Mouse (Mus musculus) adrenal gland, postnatal 4 days (tissue): ENCODE data around the gene Wnt7a. TPM values are rescaled to one million over a fixed set of nuclear protein-coding genes. Genes with fewer than 3 reads are reported as not detected.

ENCODE experiments used
- DNase-seq, 2 experiments: peaks; one replicate each; pipeline ENCODE4 v3.0.0; 2021 to 2022; ENCODE audit warnings: low spot score in 2 of 2, mixed read lengths in 2 of 2
- long read RNA-seq, 2 experiments: library from polyadenylated mRNA; stranded (forward); transcript quantifications; one replicate each; pipeline ENCODE4 v2.0.0; 2021
- total RNA-seq, 2 experiments: library from RNA; stranded (reverse); gene quantifications; 2 replicates each; pipeline ENCODE4 v1.2.3; 2021

The Wnt7a gene
- total RNA-seq = under 1 TPM; 0.08 to 0.34 TPM
- long read RNA-seq, experiment 1 = 0 reads
- long read RNA-seq, experiment 2 = 0 reads

- no peak for DNase-seq
Measured at GRCm38 (mm10) chr6:91410961-91411368, at the start of gene Wnt7a. TSS of gene Wnt7a (minus strand) at chr6:91411363.

DNA sequence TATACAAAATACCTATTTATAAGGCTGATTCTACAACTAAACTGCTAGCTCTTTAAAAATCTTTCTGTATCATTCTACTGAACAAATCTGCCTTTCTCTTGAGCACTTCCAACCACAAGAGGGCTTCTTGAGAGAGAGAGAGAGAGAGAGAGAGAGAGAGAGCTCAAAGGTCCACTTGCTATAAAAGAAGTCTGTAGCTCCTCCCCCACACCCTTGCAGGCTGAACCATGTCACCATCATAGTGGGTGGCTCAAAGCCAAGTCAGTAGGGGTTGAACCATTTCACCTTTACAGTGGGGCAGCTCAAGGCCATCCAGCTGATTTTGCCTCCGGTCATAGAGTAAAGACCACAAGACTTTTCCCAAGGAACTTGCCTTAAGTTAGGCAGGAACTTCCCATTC is 48.3 kb upstream of the Wnt7a start:
- DNase-seq = no peak

GRCm38 (mm10) chr6:91454546-91454945 is 43.4 kb upstream of the Wnt7a start:
- no peak for DNase-seq

DNA sequence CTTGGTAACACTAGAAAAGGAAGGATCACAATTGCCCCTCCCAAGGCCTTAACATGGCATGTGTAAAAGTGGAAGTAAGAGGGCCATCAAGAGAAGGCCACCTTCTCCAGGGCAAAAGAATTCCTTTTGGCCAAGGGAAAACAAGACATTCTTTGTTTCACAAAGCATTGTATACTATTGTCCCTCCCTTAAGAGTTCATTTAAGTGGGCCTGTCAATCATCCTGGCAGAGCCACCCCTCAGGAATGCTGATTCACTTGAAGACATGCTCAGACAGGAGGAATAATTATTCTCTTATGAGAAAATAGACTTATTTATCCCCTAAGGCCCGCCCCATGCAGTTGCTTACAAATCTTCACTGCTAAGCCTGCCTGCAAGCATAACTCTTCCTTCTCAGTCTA is 40.9 kb upstream of the Wnt7a start:
- no peak for DNase-seq

DNA sequence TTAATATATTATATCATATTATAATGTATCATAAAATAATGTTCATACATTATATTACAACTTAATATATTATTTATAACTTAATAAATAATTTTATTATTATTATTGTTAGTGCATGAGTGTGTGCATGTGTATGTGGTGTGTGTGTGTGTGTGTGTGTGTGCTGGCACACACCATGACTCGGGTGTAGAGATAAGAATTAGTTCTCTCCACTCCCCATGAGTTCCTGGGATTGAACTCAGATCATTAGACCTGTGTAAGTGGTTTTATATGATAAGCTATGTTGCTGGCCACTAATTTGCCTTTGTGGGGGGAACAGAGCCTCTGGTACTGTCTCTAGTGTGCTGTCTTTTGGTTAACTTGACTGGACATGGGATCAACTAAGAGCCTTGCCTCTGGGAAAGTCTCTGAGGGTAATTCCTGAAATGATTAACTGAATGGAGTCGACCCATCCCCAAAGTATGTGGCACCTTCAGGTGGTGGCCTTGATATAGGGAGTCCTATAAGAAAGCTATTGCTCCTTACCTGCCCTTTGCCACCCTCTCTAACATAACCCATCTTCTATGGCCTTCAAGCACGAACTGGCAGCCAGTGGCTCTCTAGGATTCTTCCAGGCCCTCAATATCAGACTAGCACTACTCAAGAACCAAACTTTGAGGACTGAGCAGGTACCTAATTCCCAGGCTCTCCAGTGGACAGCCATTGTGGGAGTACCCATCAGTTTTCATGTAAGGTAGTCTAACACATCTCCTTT is 38.5 kb upstream of the Wnt7a start:
- no peak for DNase-seq

DNA sequence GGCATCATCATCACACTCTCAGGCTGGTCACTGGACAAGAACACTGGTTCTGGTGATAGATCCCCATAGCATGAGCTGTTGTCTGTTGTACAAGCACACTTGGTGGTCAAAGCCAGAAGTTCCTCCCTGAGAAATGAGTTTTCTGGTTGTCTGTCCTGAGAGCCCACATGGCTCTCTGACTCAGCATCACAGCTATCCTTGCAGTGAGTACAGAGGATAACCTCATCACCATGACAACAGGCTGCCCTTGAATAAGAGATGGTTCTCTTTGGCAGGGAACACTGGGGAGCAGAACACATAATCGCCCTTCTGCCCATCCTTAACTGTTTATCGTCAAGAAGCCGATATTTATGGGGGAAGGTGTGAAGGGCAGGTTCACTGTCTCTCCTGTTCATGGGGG is 34.2 kb upstream of the Wnt7a start:
- no peak for DNase-seq

- no peak for DNase-seq
Measured at GRCm38 (mm10) chr6:91441145-91441662, 30.0 kb upstream of the Wnt7a start.

GRCm38 (mm10) chr6:91440474-91441144 is 29.4 kb upstream of the Wnt7a start:
- DNase-seq = peak; percentile 87 to 89

DNA sequence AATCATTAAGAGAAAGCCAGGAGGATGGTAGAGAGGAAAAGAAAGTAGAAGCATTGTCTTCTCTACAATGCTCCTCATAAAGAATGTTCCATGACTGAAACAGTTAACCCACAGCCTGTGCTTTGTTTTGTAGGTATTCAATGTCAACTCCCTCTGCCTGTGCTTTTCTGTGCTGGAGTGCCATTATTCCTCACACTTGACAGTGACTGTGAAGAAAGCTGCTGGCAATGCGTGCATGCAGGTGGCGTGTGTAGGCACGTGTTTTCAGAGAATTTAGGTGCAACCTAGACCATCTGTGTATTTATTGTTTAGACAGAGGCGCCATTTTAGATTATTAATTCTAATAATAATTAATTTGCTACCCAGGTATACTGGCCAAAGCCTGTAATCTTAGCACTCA is 13.0 kb upstream of the Wnt7a start:
- no peak for DNase-seq

DNA sequence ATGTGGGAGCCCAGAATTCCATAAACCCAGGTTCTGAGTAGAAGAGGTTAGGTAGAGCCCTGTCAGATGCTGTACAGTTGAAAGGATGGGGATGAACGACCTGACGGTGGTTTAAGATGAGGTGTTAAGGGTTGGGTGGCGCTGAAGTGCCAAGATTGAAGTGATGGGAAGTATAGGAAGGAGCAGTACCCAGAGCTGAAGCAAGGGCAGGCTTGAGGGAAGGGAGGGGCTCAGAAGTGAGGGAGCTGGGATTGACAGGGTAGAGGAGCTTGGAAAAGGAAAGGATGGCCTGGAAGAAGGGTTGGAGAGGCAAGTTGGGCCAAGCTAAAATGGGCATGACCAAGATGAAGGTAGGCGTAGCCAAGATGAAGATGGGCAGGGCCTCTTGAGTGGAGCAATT is 10.5 kb upstream of the Wnt7a start:
- no peak for DNase-seq

GRCm38 (mm10) chr6:91417291-91417845 is 6.2 kb upstream of the Wnt7a start:
- no peak for DNase-seq

GRCm38 (mm10) chr6:91416146-91416545 is 5.0 kb upstream of the Wnt7a start:
- DNase-seq = no peak

GRCm38 (mm10) chr6:91414890-91415289 is 3.7 kb upstream of the Wnt7a start:
- no peak for DNase-seq

- peak; percentile 39 to 45 for DNase-seq
Measured at GRCm38 (mm10) chr6:91411369-91411981, 312 bp upstream of the Wnt7a start.

GRCm38 (mm10) chr6:91410168-91410780 is 889 bp downstream of the Wnt7a start:
- DNase-seq = no peak

DNA sequence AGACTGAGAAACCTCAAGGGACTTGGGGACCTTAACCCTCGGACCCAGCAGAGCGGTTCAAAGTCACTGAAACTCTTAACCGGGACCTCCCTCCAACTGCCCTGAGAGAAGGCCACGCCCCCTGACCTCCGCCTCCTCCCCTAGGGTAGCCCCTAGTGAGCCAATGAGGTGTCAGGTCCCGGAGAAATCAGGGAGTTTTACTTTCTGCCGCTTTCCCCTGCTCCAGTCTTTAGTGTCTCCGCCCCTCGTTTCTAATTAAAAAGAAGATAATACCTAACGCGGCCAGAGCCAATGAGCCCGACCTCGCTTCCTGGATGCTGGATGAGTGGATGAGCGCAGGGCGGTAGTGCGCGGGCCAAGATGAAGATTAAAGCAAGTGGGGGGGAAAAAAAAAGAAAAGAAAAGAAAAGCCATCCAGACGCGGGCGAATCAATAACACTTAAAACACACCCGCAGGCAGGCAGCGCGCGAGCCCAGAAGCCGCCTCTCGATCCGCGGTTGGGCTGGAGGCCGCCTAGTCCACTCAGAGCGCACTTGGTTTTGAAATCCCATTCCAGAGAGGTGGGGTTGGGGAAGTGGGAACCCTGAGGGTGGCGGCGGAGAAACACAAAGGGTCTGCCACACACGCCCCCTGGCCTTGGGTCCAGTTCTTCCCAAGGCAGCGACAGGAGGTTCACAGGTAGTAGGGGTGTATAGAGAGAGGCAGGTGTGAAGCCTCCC is 1.6 kb downstream of the Wnt7a start:
- DNase-seq = no peak

- DNase-seq = no peak
Measured at GRCm38 (mm10) chr6:91408616-91409015, 2.5 kb downstream of the Wnt7a start.

GRCm38 (mm10) chr6:91401591-91401990 is 9.6 kb downstream of the Wnt7a start:
- no peak for DNase-seq

DNA sequence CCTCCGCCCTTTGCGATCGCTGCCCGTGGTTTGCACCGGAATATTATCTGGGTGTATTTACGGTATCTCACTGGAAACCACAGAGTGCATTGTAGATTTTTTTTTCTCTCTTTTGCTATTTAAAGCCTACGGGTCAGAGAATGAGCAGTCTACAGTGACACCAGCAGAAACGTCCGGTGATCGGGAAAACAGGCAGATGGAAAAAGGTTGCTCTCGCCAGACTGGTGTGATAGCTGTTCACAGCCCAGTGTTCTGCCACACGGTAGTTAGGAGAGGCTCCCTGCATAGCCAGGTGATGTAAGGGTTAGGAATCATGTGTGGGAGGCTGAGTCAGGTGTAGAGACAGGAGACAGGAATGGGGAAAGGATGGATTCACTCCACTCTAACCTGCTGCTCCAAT is 10.6 kb downstream of the Wnt7a start:
- no peak for DNase-seq

GRCm38 (mm10) chr6:91392475-91393174 is 18.5 kb downstream of the Wnt7a start:
- DNase-seq = no peak
